Mouse (Mus musculus): ENCODE measurements around the gene Dner.

Dner gene

DNA sequence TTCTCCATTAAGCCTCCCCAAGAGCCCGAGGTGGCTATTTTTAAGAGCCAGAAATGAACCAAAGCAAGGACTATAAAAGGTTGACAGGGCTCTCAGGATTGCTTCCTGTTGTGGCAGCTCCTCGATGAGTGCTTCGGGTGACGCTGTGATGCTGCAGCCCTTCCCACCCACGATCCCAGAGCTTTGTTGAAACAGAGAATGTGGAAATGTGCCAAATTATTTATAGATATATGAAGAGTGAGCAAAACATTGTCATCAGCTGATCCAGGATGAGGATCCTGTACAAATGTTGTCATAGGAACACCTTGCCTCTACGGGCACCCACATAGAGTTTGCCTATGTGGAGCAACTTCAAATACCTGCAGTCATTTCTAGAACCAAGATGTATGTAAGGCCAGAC lies 67.8 kb downstream of the Dner start:
- DNase-seq: no peak

DNA sequence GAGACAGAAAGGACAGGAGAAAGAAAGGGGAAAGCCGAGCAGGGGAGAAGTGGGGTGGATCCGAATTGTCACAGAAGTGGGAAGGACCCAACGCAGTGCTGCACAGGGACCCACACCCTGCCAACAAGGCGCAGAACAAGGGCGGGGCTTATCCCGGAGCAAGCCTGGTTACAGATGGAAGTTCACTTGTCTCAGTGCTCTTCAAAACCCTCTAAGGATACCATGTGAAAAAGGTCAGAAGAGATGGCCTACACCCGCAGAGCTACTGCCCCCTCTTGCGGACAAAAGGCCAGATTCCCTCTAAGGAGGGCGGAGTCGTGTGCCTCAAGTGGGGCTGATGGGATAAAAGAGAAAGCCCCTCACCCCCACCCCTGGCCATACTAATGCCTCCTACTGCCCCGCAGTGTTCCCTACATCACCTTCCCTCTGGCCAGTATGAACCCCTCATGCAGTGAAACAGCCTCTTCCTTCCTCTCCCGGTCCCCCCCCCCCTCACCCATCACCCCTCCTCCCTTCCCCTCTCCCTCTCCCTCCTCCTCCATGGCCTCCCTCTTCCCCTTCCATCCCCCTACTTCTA lies 73.0 kb downstream of the Dner start:
- no peak for DNase-seq

DNA sequence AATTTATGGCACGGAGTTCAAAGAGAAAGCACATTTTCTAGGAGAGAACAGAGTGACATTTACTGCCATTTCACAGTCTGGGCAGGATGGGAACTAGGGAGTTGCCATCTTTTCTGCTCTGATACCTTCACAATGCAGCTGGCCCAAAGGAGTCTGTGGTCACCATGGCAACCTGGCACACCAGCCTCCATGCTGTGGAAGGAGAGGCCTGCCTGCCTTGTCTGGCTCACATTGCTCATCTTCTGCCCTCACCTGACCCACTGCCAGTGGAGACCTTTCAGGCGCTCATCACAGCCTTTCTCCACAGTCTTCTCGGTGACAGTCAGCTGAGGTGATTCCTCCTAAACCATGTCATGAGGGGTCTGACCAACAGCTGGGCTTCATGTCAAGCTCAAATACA lies 74.7 kb downstream of the Dner start:
- no peak for DNase-seq

DNA sequence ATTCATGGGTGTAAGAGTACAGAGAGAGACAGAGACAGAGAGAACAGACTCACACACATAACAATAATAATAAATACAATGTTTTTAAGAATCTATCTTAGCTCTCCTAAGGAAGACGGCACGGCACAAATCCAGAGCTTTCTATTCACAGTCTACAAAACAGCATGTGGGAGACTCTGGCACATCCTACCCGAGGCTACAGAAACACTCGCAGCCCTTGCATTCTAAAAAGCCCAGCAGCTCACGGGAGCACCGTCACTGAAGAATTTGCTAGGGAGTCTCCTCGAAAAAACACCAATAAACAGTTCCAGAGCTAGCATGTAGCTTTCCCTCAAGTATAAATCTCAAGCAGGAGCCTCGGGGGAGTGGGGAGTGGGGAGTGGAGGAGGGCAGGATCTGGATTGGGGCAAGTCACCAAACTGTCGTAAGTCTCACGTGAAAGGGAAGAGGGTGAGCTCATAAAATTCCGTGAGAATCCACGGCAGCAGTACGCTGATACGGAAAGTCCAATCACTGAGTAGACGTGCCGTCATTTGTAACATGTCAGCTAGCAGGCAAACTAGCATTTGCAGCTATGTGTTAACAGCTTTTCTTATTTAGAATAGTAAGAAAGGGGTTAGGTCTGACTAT lies 76.8 kb downstream of the Dner start:
- DNase-seq: no peak

DNA sequence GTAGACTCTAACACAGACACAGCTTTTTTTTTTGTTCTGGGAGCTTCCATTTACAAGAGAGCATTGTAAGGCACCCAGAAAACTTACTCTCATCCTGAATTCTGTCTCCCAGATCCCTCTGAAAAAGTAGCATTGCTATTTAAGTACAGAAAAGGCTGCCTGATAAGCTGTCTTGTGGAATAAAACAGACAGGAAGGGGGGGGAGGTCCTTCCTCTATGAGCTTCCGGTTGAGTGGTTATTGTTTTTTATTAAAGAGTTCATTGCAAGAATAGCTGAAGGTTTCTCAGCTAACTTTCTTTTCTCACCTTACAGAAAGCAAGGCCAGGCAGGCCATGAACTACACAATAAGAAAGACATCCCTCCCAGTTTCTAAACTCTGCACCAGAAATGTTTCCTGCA lies 77.9 kb downstream of the Dner start:
- DNase-seq: no peak

DNA sequence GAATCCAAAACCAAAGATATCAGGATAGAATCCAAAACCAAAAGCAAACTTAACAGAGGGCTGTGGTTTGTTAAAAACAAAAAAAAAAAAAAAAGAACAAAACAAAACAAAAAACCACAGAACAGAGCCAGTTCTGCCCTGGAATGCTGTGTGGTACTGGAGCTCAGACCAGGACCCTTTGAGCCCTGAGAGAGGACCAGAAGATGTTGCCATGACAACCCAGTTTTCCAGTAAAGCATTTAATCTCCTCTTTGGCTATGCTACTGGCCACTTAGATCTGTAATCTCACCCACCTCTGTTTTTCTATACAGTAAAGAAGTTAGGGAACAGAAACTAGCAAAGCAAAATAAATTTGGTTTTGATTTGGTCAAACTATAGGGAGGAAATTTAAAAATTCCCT lies 79.9 kb downstream of the Dner start:
- DNase-seq: no peak

DNA sequence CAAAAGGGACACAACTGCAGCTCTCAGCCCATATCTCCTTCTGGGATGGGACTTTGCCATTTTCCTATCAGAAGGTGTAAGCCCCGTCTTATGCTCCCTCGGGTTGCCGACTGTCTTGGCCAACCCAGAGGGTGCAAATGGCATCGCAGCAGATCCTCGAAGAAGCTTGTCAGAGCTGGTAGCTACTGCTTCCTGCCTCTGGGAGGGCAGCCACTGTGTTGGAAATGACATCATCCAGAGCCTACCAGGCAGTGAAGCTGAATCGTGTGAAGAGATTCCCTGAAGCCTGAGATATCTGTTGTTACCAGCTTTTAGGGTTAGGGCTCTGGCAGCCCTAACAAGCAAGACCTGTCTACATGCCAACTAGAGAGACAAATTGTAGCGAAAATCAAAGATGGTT lies 81.4 kb downstream of the Dner start:
- no peak for DNase-seq

DNA sequence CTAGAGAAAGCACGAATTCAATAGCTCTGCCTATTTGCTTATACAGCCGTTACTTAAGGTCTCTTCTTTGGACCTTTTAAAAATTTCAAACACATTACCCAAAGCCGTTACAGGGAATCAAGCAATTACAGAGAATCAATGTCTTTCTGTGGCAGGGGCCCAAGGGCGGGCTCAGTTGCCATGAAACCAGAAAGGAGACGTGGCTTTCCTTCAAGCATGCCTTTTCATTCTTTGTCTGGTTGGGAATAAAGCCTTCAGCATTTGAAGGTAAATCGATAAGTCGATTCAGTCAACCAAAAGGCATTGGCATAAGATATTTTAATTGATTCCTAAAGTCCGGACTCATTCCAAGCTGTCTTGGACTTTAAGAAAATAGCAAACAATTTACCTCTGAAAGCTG lies 82.9 kb downstream of the Dner start:
- no peak for DNase-seq

DNA sequence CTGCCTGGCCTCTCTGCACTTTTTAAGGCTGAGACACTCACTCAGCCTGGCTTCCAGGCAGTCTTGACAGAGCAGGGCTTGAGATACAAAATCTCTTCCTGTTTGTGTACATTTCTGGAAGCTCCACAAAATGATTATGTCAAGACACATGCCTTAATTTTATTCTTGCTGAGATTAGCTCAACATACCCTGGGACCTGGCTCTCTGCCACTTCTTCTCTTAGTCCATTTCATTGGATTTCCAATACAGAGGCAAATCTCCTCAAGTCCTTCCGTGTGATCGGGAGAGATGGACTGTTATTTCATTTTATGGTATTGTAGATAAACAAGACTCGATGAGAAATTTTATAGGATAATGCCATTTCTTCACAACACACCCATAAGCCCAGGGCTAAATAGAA lies 84.7 kb downstream of the Dner start:
- DNase-seq: no peak

DNA sequence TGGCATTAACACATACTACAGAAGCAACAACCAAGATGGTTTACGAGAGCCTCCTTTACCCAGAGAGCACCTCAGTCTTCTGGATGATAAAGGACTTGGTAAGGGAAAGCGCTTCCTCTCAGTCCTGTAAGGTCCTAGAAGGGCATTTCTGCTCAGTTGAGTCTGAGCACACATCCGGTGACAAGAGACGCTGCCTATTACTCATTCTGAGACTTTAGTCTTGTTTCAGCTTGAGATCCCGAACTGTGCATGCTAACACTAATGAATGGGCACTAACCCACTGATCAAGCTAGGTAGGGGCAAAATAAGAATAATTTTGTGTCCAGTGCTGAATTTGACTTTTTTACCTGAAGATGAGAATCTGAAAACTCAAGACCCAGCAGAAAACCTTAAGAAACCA lies 97.0 kb downstream of the Dner start:
- no peak for DNase-seq

DNA sequence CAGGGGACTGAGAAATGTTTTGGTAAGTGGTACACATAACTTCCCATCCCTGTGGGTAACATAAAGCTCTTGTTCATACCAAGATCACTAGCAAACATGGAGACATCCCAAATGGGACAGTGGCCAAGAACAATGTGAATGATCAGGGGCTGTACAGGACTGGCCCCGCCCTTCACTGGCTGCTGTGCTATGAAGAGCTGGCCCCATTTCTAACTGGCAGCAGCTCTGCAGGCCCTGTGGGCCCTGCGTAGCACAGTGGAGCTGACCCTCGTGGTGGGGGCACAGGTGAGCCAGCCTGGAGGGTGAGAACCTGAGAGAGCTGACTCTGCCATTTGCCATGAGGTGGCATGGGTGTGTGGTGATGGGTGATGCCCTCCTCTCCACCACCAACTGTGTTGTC lies 100.0 kb downstream of the Dner start:
- DNase-seq: no peak

DNA sequence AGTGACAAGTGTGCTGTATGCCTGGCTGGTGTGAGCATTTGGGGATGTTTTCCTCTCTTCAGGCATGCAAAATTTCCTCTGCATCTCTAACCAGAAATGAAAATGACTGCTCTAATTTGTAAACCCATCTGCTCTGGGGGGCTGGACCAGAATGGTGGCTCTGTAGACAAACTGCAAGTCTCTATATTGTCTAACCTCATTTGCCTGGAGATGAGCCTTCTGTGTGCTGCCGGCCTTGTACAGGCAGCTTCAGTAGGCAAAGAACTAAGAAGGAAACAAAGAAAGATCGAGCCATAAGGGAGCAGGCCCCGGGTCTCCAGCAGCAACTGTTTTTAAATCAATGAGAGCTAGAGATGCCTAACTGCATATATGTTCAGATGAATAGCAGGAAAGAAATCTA lies 103.6 kb downstream of the Dner start:
- DNase-seq: no peak

DNA sequence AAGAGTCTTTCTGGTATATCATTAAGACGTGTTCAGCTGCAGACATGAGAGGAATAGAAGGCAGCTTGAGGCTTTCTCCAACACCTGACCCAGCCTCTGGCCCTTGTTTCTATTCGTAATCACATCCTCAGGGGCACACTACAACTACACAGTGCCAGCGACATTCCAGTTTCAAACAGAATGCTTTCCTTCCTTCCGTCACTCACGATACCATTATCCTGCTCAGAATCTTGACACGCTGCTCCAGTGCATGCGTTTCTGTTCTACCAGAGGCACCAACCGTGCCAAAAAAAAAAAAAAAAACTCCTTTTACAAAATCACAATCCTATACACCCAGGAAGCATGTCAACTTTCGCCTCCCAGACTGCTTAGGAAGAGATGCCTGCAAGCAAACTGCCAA lies 105.5 kb downstream of the Dner start:
- no peak for DNase-seq

DNA sequence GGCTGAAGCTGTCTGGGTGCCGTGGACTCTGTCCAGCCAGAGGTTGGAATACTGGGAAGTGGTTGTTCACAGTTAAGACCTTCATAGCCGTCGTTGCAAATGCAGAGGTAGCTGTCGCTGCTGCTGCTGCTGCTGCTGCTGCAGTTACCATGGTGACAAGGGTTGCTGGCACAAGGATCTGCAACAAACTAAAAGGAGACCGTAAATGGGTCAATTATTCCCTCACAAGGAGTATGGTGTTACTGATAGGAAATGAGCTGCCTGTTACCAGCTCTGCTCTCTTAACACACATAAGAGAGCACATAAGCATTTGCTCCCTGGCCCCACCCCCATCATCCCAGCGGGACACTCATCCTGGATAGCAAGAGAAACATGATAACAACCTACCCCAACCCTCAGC lies 110.6 kb downstream of the Dner start:
- no peak for DNase-seq

DNA sequence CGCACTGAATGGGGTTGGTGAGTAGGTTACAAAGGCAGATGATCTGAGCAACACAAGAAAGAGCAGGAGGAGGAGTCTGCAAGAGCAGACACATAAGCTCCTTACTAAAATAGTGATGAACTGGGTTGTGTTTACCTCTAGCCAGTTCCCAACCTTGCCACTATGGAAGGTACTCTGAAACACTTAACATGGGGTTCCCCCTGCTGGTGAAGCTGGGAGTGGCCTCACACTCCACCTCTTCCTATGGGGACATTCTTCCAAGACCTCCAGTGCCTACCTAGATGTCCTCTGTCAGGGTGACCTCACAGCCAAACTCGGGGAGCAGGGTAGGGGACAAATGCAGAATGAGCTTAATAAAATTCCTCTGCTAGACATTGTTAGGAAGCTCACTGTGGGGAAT lies 114.2 kb downstream of the Dner start:
- DNase-seq: peak; percentile 14

DNA sequence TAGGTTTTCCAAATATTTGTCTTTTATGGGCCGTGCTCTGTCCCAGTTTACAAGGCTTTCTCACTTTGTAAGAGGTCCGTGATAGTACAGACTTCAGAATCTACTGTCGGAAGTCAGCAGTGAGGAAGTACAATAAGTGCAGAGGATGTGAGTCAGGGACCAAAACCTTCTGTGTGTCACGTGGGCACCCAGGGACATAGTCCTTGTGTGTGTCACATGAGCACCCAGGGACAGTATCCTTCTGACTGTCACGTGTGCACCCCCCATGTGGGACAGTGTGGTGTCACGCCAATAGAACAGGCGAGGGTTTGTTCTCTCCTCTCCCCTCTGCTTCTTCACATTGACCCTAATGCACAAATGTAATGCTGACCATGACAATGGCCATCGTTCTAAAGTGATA lies 134.2 kb downstream of the Dner start:
- no peak for DNase-seq

DNA sequence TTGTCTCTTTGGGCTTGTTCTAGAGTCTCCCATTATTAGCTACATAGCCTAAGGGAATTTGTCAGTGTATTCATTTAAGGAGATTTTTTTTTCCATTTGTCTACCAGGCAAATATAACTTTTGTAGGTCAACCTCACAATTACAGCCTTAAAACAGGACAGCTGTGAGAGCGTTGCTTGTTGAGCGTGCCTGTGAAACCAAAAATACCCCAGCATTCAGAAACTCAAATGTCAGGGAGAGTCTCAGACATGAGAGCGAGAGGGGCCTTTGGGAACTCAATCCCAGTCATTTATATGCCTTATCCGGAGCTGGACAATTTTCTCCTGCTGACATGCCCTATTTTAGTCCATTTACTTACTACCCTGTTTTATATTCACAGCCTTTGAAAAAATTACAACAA lies 134.6 kb downstream of the Dner start:
- no peak for DNase-seq

DNA sequence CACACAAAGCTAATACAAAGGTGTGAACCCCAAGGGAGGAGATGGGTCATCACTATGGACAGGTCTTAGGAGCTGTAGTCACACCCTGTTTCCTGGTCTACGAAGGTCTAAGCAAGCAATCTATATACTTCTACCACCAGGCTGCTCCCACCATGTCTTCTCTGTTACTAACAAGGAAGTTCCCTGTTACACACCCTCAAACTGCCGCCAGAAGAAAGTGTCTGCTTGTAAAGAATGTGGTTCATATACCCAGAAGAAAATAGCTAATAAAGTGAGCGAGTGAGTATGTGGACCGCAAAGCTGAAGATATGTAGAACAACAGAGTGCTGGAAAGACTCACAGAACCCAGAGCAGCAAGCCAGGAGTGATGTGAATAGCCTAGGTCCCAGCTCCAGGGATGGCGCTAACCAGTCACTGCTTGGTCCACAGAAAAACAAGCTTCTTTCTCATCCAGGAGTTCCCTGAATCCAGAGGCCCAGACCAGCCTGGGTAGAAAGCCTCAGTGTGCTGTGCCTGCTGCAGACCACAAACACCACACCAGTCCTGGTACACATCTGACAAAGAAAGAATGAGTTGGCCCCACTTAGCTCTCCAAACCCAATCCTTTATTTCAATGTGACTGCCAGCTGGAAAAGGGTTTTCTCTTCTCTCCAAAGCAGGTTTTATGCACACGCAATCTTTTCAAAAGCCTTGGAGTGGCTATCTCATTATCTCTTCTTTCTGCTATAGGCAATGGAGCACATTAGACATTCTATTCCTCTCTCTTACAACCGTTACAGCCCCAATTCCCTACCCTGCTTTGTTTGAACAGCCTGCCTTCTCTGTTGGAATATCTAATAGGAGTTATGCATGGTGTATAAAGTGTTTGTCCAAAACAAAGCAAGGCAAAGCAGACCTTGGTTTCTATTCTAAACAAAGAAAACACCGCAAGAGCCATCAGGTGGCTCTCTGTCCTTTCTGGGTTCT lies 139.2 kb downstream of the Dner start:
- DNase-seq: no peak

DNA sequence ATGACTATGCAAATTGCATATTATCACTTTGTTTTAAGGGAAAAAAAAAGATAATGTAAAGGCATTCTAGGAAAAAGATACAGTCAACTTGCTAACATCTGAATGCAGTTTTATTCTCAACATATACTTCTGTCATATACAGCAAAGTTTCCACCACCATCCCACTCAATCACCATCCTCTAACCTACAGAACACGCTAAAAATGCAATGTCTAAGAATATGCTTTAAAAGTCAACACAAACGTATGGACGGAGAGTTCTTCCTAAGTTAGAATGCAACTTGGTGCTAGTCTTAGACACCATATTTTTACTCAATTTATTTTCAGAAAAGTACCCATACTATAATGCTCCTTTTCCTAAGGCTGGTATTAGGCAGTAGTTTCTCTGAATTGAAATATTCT lies 144.0 kb downstream of the Dner start:
- DNase-seq: no peak

DNA sequence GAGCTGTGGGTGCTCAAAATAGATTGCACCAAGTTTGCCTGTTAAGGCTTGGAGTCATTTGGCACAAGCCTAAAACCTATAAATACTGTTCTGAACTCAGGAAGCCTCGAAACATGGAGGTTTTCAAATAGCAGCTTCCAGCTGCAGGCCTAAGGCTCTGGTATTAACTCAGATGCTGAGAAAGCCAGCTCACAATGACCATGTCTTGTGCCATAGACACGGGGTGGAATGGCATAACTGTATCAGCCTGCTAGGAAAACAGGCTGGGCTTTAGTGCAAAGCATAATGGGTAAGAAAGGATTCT lies 146.0 kb downstream of the Dner start:
- no peak for DNase-seq

DNA sequence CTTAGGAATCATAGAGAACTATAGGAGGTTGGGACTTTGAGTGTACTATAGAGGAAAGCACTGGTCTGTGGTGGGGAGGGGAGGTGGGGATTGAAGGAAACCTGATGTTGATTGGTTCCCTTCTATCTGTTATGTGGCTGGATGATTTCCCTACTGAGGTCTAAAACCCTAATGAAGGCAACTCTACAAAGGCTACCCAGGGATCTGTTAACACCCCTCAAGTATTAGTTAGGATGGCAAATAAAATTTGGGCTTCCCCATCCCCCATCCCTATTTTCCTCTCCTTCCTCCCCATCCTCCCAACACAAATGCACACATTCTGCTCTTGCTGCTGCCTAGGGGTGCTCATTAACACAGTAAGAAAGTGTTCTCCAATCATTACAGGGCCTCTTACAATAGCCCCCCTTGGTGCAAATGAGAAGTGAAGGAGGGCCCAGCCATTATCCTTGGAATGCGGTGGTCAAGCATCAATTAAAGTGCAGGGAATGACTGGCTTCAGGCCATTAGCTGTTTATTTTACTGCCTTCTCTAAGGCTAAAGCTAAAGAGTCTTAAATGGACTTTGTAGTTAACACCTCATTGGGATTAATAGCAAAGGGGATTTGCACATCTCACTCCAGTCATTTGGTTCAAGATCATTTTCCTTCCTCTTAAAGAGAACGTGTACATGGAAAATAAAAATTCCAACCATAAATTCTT lies 146.5 kb downstream of the Dner start:
- DNase-seq: no peak

DNA sequence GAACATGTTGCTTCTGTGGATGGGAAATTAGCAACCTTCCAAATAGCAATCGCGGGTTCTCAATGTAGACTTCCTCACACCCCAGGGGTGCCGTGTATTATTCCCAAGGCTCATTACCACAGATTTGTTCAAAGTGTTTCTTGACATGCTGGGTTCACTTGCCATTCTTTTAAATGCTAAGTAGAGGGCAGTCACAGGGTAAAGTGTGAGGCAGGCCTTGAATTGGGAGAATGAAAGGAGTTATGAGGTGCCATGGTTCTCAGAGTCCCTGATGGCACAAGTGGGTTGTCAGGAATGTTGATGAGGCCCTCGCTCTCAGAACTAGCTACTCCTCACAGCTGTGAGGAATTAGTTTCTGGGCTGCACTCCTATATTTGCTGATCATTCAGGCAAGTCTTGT lies 160.0 kb downstream of the Dner start:
- DNase-seq: no peak

DNA sequence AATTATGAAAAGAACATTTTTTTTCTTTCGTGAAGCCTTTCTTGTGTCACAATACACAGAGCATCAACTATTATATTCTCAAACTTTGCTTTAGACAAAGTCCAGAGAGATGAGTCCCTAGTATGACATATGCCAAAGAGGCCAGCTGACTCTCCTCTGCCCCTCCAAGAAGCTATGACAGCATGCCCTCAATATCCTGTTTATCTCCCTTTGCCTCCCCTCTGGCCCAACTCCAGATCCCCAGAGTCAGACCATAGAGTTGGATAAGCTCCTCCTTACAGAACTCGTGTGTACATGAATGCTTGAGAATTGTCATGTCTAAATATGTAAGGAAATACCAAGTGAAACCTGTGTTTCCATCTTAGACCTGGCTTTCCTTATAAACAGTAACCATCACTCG lies 170.5 kb downstream of the Dner start:
- no peak for DNase-seq

DNA sequence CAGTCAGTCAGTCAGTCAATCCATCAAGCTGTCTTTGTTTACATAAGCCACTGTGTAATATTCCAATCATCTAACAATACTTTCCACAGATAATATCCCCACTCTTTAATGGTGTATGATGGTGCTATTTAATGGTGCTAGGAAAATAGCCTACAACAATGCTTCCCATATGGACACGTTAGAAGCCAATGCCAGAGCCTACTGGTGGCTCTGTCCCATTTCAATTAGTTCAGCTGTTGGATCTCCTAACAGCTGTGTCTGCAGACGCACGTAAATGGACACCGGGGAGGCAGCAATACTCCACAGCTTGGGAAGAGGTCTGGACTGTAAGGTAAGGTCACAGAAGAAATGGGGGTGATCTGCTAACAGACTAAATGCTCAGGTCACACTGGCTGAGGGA lies 171.6 kb downstream of the Dner start:
- no peak for DNase-seq

Measured in thymus, postnatal 4 days (tissue).